Mouse (Mus musculus): ENCODE measurements around the gene Etv6. TPM values are rescaled to one million over a fixed set of nuclear protein-coding genes. Genes with fewer than 3 reads are reported as not detected.
"Not testable (repeated sequence)": the region's sequence is repeated elsewhere in the genome, so short reads cannot be mapped to it uniquely, and the experiment has no call there.

Gene Etv6
- 12.6 and 13.0 TPM in 2 replicates for polyA plus RNA-seq (2014; fragmentation: Nextera tagmentation; extraction: Ambion mirVana)

GRCm38 (mm10) chr6:134035490-134036405 lies at the start of gene Etv6:
Gene Etv6, plus strand, starts transcription at chr6:134035700.
- H3K27me3 ChIP-seq (replicated peaks; ENCODE audit: control insufficient read depth, insufficient read depth, low read length) = no peaks in the 10 kb centered on the region
- peaks cover 36% of the 10 kb centered on the region for H3K4me1 ChIP-seq (replicated peaks; ENCODE audit: control insufficient read depth, insufficient read depth, low read length)
- no peaks in the 10 kb centered on the region for H3K9me3 ChIP-seq (ENCODE audit: control insufficient read depth, low read length)
- DNase-seq (ENCODE audit: low spot score) = peak; percentile 83
- 2% methylated on average over 76 of the region's 78 CpGs for WGBS
- peak within 1 kb of the TSS; percentile 86 for H3K4me2 ChIP-seq
- H3K27ac ChIP-seq (ENCODE audit: low read depth, low read length) = peak within 1 kb of the TSS; percentile 98
- no peaks in the 10 kb centered on the region for H3K36me3 ChIP-seq (ENCODE audit: control insufficient read depth, insufficient read depth, low read length)
- peak; percentile 64 for ATAC-seq (replicated peaks; ENCODE audit: low FRiP score)
- H3K9ac ChIP-seq (ENCODE audit: low read depth, low read length) = peak within 1 kb of the TSS; percentile 93
- peak within 1 kb of the TSS; percentile 84 for H3K4me3 ChIP-seq (ENCODE audit: low read depth, low read length)

- Histone ChIP-seq H3K27me3 (replicated peaks; ENCODE audit: control insufficient read depth, insufficient read depth, low read length) (no peaks in the 10 kb centered on the region), H3K4me2 (no peak overlapping the region), H3K9me3 (ENCODE audit: control insufficient read depth, low read length) (no peaks in the 10 kb centered on the region), H3K36me3 (ENCODE audit: control insufficient read depth, insufficient read depth, low read length) (no peaks in the 10 kb centered on the region), H3K4me3 (ENCODE audit: low read depth, low read length) (no peak overlapping the region), H3K4me1 (replicated peaks; ENCODE audit: control insufficient read depth, insufficient read depth, low read length) (no peaks in the 10 kb centered on the region), H3K27ac (ENCODE audit: low read depth, low read length) (no peak overlapping the region), H3K9ac (ENCODE audit: low read depth, low read length) (no peak overlapping the region)
- 59% methylated on average over 2 of the region's 2 CpGs for WGBS
- peak; percentile 49; the same call in 1 of the 2 replicates for ATAC-seq (replicated peaks; ENCODE audit: low FRiP score)
- DNase-seq (ENCODE audit: low spot score) = no peak
These were observed 49.3 kb upstream of the Etv6 start for GRCm38 (mm10) chr6:133986161-133986560.

DNA sequence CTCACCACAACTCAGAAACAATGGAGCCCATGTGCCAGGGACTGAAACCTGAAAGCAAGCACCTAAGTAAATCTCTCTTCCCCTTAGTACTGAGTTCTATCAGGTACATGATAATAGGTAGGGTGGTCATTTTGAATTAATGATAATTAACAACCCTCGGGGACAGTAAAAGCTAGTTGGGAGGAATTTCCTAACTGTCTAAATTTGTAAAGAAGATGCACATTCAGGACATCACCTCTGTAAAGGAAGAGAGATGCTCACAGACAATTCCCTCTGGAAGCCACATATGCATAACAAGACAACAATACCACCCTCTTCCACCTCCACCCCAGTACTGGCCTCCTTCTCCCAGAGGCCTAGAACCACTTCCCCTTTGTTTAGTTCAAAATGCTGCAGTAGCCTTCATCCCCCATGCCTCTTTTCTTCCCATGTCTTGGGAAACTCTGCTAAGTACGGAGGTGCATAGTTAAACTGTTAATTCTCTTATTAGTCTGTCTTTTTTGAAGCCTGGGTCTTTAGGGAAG lies 48.4 kb upstream of the Etv6 start:
- Histone ChIP-seq H3K4me3 (ENCODE audit: low read depth, low read length) (no peak overlapping the region), H3K27me3 (replicated peaks; ENCODE audit: control insufficient read depth, insufficient read depth, low read length) (no peaks in the 10 kb centered on the region), H3K36me3 (ENCODE audit: control insufficient read depth, insufficient read depth, low read length) (no peaks in the 10 kb centered on the region), H3K9me3 (ENCODE audit: control insufficient read depth, low read length) (no peaks in the 10 kb centered on the region), H3K4me2 (no peak overlapping the region), H3K9ac (ENCODE audit: low read depth, low read length) (no peak overlapping the region), H3K27ac (ENCODE audit: low read depth, low read length) (no peak overlapping the region), H3K4me1 (replicated peaks; ENCODE audit: control insufficient read depth, insufficient read depth, low read length) (no peaks in the 10 kb centered on the region)
- WGBS = 55% methylated on average over 2 of the region's 2 CpGs
- DNase-seq (ENCODE audit: low spot score) (no peak), ATAC-seq (replicated peaks; ENCODE audit: low FRiP score) (no peak)

GRCm38 (mm10) chr6:133988011-133988410 lies 47.5 kb upstream of the Etv6 start:
- 54% methylated on average over 9 of the region's 9 CpGs for WGBS
- H3K4me2 ChIP-seq = no peak overlapping the region
- H3K4me3 ChIP-seq (ENCODE audit: low read depth, low read length) = no peak overlapping the region
- no peaks in the 10 kb centered on the region for H3K4me1 ChIP-seq (replicated peaks; ENCODE audit: control insufficient read depth, insufficient read depth, low read length)
- H3K9me3 ChIP-seq (ENCODE audit: control insufficient read depth, low read length) = no peaks in the 10 kb centered on the region
- H3K9ac ChIP-seq (ENCODE audit: low read depth, low read length) = no peak overlapping the region
- DNase-seq (ENCODE audit: low spot score) (no peak), ATAC-seq (replicated peaks; ENCODE audit: low FRiP score) (no peak)
- H3K36me3 ChIP-seq (ENCODE audit: control insufficient read depth, insufficient read depth, low read length) = no peaks in the 10 kb centered on the region
- H3K27me3 ChIP-seq (replicated peaks; ENCODE audit: control insufficient read depth, insufficient read depth, low read length) = no peaks in the 10 kb centered on the region
- H3K27ac ChIP-seq (ENCODE audit: low read depth, low read length) = no peak overlapping the region

DNA sequence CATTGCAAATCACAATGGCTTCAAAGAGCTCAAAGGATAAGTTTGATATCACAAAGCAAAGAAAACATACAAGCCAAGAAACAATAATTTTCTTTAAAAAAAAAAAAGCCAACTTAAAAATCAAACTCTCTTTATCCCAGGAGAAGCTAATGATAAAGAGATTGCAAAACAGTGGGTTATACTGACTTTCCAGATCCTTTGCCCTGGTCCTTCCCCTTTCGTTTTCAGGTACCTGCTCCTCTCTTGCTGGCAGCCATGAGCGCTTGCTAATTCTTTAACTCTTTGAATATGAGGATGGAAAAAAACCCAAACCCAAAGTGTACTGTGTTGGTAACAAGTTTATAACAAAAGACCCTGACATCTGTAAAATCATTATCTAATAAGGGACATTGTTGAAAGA lies 38.0 kb upstream of the Etv6 start:
- ATAC-seq (replicated peaks; ENCODE audit: low FRiP score) (no peak), DNase-seq (ENCODE audit: low spot score) (no peak)
- Histone ChIP-seq H3K4me3 (ENCODE audit: low read depth, low read length) (no peak overlapping the region), H3K36me3 (ENCODE audit: control insufficient read depth, insufficient read depth, low read length) (no peaks in the 10 kb centered on the region), H3K27me3 (replicated peaks; ENCODE audit: control insufficient read depth, insufficient read depth, low read length) (no peaks in the 10 kb centered on the region), H3K9me3 (ENCODE audit: control insufficient read depth, low read length) (no peaks in the 10 kb centered on the region), H3K4me1 (replicated peaks; ENCODE audit: control insufficient read depth, insufficient read depth, low read length) (no peaks in the 10 kb centered on the region), H3K27ac (ENCODE audit: low read depth, low read length) (no peak overlapping the region), H3K9ac (ENCODE audit: low read depth, low read length) (no peak overlapping the region), H3K4me2 (no peak overlapping the region)
- WGBS = 68% methylated on average over 2 of the region's 2 CpGs

DNA sequence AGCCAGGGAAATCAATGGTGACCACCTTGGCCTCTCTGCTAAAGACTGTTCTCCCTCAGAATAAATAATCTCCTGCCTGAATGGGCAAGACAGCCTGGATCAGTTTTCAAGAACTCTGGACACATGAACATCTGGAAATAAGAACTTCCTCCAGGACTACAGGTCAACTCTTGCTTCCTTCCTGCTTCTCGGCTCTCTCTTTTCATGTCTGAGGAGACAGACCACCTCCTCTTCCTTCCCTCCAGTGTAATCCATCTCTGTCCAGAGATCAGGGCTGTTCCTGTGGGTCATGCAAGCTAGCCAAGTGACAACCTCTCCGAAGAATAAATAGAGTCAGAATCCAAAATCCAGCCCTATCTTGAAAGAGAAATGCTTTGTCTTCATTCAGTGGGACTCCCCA lies 37.6 kb upstream of the Etv6 start:
- 40% methylated on average over 2 of the region's 2 CpGs for WGBS
- no peaks in the 10 kb centered on the region for H3K9me3 ChIP-seq (ENCODE audit: control insufficient read depth, low read length)
- no peak overlapping the region for H3K27ac ChIP-seq (ENCODE audit: low read depth, low read length)
- no peaks in the 10 kb centered on the region for H3K4me1 ChIP-seq (replicated peaks; ENCODE audit: control insufficient read depth, insufficient read depth, low read length)
- DNase-seq (ENCODE audit: low spot score) = no peak
- H3K9ac ChIP-seq (ENCODE audit: low read depth, low read length) = no peak overlapping the region
- no peak overlapping the region for H3K4me3 ChIP-seq (ENCODE audit: low read depth, low read length)
- no peaks in the 10 kb centered on the region for H3K36me3 ChIP-seq (ENCODE audit: control insufficient read depth, insufficient read depth, low read length)
- no peak overlapping the region for H3K4me2 ChIP-seq
- no peaks in the 10 kb centered on the region for H3K27me3 ChIP-seq (replicated peaks; ENCODE audit: control insufficient read depth, insufficient read depth, low read length)
- ATAC-seq (replicated peaks; ENCODE audit: low FRiP score) = no peak

DNA sequence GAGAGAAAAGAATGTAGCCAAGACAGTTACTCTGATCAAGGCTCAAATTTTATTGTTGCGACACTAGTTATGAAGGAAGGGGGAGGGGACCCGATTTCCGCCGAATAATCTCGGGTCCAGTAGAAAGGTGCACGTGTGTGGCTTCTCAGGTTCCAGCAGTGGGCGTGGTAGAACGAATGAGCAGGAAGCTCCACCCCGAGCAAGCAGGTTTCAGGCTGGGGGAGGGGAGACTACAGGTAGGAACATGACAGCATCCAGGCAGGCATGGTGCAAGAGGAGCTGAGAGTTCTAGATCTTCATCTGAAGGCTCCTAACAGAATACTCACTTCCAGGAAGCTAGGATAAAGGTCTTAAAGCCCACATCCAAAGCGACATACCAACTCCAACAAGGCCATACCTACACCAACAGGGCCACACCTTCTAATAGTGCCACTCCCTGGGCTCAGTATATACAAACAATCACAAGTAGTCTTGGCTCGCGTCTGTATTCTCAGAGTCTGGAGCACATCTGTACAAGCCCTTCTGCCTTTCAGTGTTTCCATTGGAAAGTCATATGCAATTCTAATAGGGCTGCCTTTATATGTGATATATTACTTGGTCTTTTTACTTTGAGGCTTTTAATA lies 20.9 kb upstream of the Etv6 start:
- H3K27ac ChIP-seq (ENCODE audit: low read depth, low read length); H3K27me3 ChIP-seq (replicated peaks; ENCODE audit: control insufficient read depth, insufficient read depth, low read length); H3K9me3 ChIP-seq (ENCODE audit: control insufficient read depth, low read length); H3K9ac ChIP-seq (ENCODE audit: low read depth, low read length); H3K4me2 ChIP-seq; H3K4me3 ChIP-seq (ENCODE audit: low read depth, low read length); H3K4me1 ChIP-seq (replicated peaks; ENCODE audit: control insufficient read depth, insufficient read depth, low read length); ATAC-seq (replicated peaks; ENCODE audit: low FRiP score); H3K36me3 ChIP-seq (ENCODE audit: control insufficient read depth, insufficient read depth, low read length); DNase-seq (ENCODE audit: low spot score): not testable (repeated sequence)
- 64% methylated on average over 4 of the region's 12 CpGs for WGBS

GRCm38 (mm10) chr6:134018807-134019206 lies 16.7 kb upstream of the Etv6 start:
- H3K27ac ChIP-seq (ENCODE audit: low read depth, low read length) = no peak overlapping the region
- H3K36me3 ChIP-seq (ENCODE audit: control insufficient read depth, insufficient read depth, low read length) = no peaks in the 10 kb centered on the region
- DNase-seq (ENCODE audit: low spot score) = no peak
- no peak for ATAC-seq (replicated peaks; ENCODE audit: low FRiP score)
- no peak overlapping the region for H3K4me3 ChIP-seq (ENCODE audit: low read depth, low read length)
- no peaks in the 10 kb centered on the region for H3K4me1 ChIP-seq (replicated peaks; ENCODE audit: control insufficient read depth, insufficient read depth, low read length)
- H3K27me3 ChIP-seq (replicated peaks; ENCODE audit: control insufficient read depth, insufficient read depth, low read length) = no peaks in the 10 kb centered on the region
- no peaks in the 10 kb centered on the region for H3K9me3 ChIP-seq (ENCODE audit: control insufficient read depth, low read length)
- H3K9ac ChIP-seq (ENCODE audit: low read depth, low read length) = no peak overlapping the region
- WGBS = 86% methylated on average over 1 of the region's 1 CpGs
- no peak overlapping the region for H3K4me2 ChIP-seq
